20 mouse cellular contexts compared by ENCODE assay signal in genomic region chr2:71312067-71312466, GRCm38 (mm10).
"Had no signal": no experiment of that assay in that cellular context is flagged by ENCODE, and none has a peak within 500 bp of the region (broad histone marks: within the 10 kb centered on the region; RNA-seq: fewer than 3 reads in every experiment).

No protein-coding gene starts in this region.

- H3K4me2 ChIP-seq: limb, embryonic 12.5 days; limb, embryonic 15.5 days; liver, embryonic 11.5 days; lung, embryonic 14.5 days; midbrain, embryonic 12.5 days; midbrain, embryonic 15.5 days; neural tube, embryonic 12.5 days; neural tube, embryonic 15.5 days; stomach, embryonic 15.5 days had no signal

- H3K4me1 ChIP-seq: limb, embryonic 15.5 days; stomach, embryonic 15.5 days had no signal

- H3K9me3 ChIP-seq: limb, embryonic 12.5 days; limb, embryonic 15.5 days; midbrain, embryonic 12.5 days; midbrain, embryonic 15.5 days; neural tube, embryonic 12.5 days; neural tube, embryonic 15.5 days; stomach, embryonic 15.5 days had no signal

- H3K27ac ChIP-seq: limb, embryonic 12.5 days; limb, embryonic 15.5 days; liver, embryonic 14.5 days; macrophage; midbrain, embryonic 12.5 days; midbrain, embryonic 15.5 days; neural tube, embryonic 12.5 days; neural tube, embryonic 15.5 days; stomach, embryonic 15.5 days had no signal

- H3K27me3 ChIP-seq: limb, embryonic 12.5 days; limb, embryonic 15.5 days; midbrain, embryonic 12.5 days; midbrain, embryonic 15.5 days; neural tube, embryonic 12.5 days; neural tube, embryonic 15.5 days; stomach, embryonic 15.5 days had no signal

- H3K4me3 ChIP-seq: limb, embryonic 12.5 days; limb, embryonic 15.5 days; midbrain, embryonic 12.5 days; midbrain, embryonic 15.5 days; neural tube, embryonic 12.5 days; neural tube, embryonic 15.5 days; stomach, embryonic 15.5 days had no signal

- DNase-seq: kidney, adult 9 months; kidney, postnatal 25 days; left cerebral cortex, postnatal 4 days; liver, postnatal 0 days; lung, embryonic 14.5 days; right cerebral cortex, adult 18-20 months; right cerebral cortex, postnatal 14 days; right cerebral cortex, postnatal 4 days; thymus, postnatal 25 days had no signal

- ATAC-seq: liver, postnatal 0 days; lung, postnatal 0 days; midbrain, embryonic 15.5 days had no signal

- H3K9ac ChIP-seq: limb, embryonic 12.5 days; limb, embryonic 15.5 days; liver, embryonic 14.5 days; liver, postnatal 0 days; lung, embryonic 14.5 days; midbrain, embryonic 12.5 days; midbrain, embryonic 15.5 days; neural tube, embryonic 12.5 days; neural tube, embryonic 15.5 days; stomach, embryonic 15.5 days had no signal
